Mouse (Mus musculus): Measurements from ENCODE around the gene Gsta1. TPM values are rescaled to one million over a fixed set of nuclear protein-coding genes. Genes with fewer than 3 reads are reported as not detected.
"Not testable (repeated sequence)": the region's sequence is repeated elsewhere in the genome, so short reads cannot be mapped to it uniquely, and the experiment has no call there.

Gene Gsta1
- total RNA-seq, 2 experiments from 2014 or later = not detected

DNA sequence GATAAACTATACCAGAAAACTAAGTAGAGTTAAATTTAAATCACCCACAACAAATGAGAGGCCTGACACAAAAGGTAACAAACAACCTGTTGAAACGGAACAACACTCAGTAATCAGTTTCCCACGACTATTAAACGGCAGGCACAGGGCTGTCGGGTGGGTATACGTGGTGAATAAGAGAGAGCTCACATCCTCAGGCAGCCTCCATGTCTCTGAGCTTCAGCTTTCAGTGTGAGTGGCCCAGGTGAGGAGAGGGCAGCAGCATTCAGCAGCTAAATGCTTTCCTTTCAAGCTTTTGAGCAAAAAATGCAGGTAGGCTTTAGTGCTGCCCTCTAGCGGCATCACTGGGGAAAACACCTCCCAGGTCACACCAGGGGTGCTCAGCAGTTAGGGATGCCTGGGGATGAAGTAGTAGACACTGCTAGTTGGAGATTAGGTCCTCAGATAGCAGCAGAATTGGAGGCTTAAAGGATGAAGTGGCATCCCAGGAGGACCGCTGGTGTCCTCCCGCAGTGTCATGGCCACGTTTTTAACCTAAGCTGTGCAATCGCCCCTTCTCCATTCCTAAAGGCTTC, 2.8 kb downstream of the Gsta1 start:
- not testable (repeated sequence) for DNase-seq

- not testable (repeated sequence) for DNase-seq
These were observed 25.4 kb downstream of the Gsta1 start for GRCm38 (mm10) chr9:78255683-78256470.

DNA sequence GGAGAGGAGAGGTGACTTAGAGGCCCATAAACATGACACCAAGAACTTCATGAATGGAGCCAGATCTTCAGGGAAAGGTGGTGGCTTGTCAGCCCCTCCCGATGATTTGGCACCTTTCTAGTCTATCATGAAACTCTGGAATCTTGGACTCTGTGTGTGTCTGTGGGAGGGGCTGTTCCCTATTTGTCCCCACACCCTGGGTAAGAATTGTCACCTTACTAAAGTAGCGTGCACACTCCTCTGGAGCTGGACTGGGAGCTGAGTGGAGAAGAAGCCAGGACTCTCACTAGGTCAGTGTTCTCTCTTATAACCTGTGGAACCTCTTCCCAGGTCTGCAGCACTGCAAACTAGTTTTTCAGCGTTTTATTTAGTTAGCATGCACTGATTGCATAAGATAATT, 26.5 kb downstream of the Gsta1 start, which contains the start of gene Gm3776:
Gene Gm3776 (plus strand): TSS at position 216 of the 400 bp plus-strand sequence.
- DNase-seq = not testable (repeated sequence)

- not testable (repeated sequence) for DNase-seq
These were observed 29.2 kb downstream of the Gsta1 start for GRCm38 (mm10) chr9:78259688-78260087.

- not testable (repeated sequence) for DNase-seq
These were observed 40.5 kb downstream of the Gsta1 start for GRCm38 (mm10) chr9:78270945-78271344.

- not testable (repeated sequence) for DNase-seq
These were observed 51.7 kb downstream of the Gsta1 start for GRCm38 (mm10) chr9:78282002-78282711.

- DNase-seq = not testable (repeated sequence)
These were observed 58.6 kb downstream of the Gsta1 start for GRCm38 (mm10) chr9:78289063-78289462.

DNA sequence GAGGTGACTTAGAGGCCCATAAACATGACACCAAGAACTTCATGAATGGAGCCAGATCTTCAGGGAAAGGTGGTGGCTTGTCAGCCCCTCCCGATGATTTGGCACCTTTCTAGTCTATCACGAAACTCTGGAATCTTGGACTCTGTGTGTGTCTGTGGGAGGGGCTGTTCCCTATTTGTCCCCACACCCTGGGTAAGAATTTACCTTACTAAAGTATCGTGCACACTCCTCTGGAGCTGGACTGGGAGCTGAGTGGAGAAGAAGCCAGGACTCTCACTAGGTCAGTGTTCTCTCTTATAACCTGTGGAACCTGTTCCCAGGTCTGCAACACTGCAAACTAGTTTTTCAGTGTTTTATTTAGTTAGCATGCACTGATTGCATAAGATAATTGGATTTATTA, 59.3 kb downstream of the Gsta1 start, which contains the start of gene Gm10639:
Gene Gm10639 (plus strand): TSS at position 201 of the 400 bp plus-strand sequence.
- not testable (repeated sequence) for DNase-seq

Other genes starting within 250 kb of the Gsta1 start
- gene Gcm1, start 178.7 kb upstream of the Gsta1 start, total RNA-seq (2021) = not detected
- 10 to 100 TPM; 47.3 to 56.5 TPM for gene Fbxo9, start 121.6 kb upstream of the Gsta1 start, total RNA-seq (2021)
- gene Ick, start 121.5 kb upstream of the Gsta1 start, total RNA-seq (2021) = 1 to 10 TPM; 6.3 to 7.2 TPM
- 10 to 100 TPM; 12.1 to 13.1 TPM for gene Gsta4, start 47.9 kb upstream of the Gsta1 start, total RNA-seq (2021)
- not detected for gene Gm3776, start 26.5 kb downstream of the Gsta1 start, total RNA-seq (2021)
- gene Gm10639, start 59.3 kb downstream of the Gsta1 start, total RNA-seq (2021) = not detected
- not detected for gene Omt2a, start 84.1 kb downstream of the Gsta1 start, total RNA-seq (2021)
- gene Omt2b, start 96.9 kb downstream of the Gsta1 start, total RNA-seq (2021) = not detected
- not detected for gene Gsta2, start 125.1 kb downstream of the Gsta1 start, total RNA-seq (2021)
- not detected for gene Dppa5a, start 137.5 kb downstream of the Gsta1 start, total RNA-seq (2021)
- gene Ooep, start 148.1 kb downstream of the Gsta1 start, total RNA-seq (2021) = under 1 TPM in 1 of 2 experiments, not detected in 1; 0.13 TPM
- gene Ddx43, start 165.1 kb downstream of the Gsta1 start, total RNA-seq (2021) = not detected
- gene Cgas, start 212.6 kb downstream of the Gsta1 start, total RNA-seq (2021) = under 1 TPM; 0.19 to 0.20 TPM
- 10 to 100 TPM; 17.3 to 18.3 TPM for gene Mto1, start 217.6 kb downstream of the Gsta1 start, total RNA-seq (2021)
- gene Gm17324, start 218.1 kb downstream of the Gsta1 start, total RNA-seq (2021) = not detected